Mouse (Mus musculus) gastrocnemius, postnatal 4 days (tissue): ENCODE results near the gene Olfr1462. TPM values are rescaled to one million over a fixed set of nuclear protein-coding genes. Genes with fewer than 3 reads are reported as not detected.

Experiments used
- DNase-seq, 2 experiments: peaks; one replicate each; pipeline ENCODE4 v3.0.0; 2021 to 2022; ENCODE audit warnings: low spot score in 2 of 2, mixed read lengths in 2 of 2
- long read RNA-seq, 2 experiments: library from polyadenylated mRNA; stranded (forward); transcript quantifications; one replicate each; pipeline ENCODE4 v2.0.0; 2021
- total RNA-seq, 2 experiments: library from RNA; stranded (reverse); gene quantifications; 2 replicates each; pipeline ENCODE4 v1.2.3; 2021

Gene Olfr1462
- not detected for total RNA-seq
- long read RNA-seq, experiment 1: 0 reads
- long read RNA-seq, experiment 2: 0 reads

DNA sequence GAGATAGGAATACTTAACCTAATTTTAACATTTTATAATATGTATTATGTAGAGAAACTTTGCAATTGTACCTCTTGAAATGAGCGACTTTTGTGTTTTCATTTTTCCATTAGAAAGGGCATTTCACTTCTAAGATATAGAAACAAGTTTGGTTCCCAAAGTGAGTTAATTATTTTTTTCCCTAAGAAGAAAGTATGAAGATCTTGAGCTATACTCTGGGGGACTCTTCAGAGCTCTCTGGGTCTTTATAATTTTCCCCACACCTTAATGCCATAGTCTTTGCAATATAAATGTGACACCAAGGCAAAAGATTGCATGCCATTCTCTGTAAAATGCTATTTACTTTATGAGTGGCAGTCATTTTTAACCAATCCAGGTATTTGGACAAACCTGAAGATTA, at the start of gene Olfr1462:
Gene Olfr1462 (plus strand): TSS at position 301 of the 400 bp plus-strand sequence.
- no peak for DNase-seq

DNA sequence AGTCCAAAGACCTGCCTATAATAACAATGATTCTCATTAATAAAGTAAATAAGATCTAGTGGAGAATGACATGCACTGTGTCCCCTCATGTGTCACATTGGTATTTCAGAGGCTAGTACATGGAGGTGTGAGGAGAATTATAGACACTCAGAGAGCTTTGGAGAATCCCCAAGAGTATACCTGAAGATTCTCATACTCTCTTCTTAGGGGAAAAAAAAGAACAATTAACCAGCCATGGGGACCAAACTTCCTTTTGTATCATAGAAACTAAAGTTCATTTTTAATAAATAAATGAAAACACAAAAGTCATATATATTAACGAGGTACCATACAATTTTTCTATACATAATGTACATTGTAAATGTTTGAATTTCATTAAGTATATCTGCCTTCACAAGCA, 36.1 kb upstream of the Olfr1462 start, which contains the start of gene Olfr1459:
Gene Olfr1459 (minus strand): TSS at position 101 of the 400 bp plus-strand sequence.
- no peak for DNase-seq

DNA sequence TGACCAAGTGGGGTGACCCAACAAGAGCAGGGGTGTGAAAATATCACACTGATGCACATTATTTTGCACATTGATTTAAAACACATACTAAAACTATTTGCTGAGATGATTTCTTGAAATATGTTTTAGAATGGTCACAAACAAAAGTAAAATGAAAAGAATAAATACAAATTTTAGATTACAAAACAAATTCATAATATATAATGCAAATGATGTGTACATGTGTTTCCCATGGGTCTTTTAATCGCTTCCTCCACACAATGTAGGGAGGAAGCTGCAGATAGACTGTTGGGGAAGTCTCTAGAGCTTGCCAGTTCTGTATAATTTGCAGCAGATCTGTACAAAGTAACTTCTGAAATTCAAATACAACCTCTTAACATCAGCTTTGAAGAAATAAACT, 22.8 kb upstream of the Olfr1462 start, which contains the start of gene Olfr1461:
Gene Olfr1461 (plus strand): TSS at position 301 of the 400 bp plus-strand sequence.
- no peak for DNase-seq

GRCm38 (mm10) chr19:13221666-13222065, 36.1 kb downstream of the Olfr1462 start:
- DNase-seq: no peak

- no peak for DNase-seq
Measured at GRCm38 (mm10) chr19:13231028-13231427, 45.5 kb downstream of the Olfr1462 start, which contains the start of gene Olfr1463. Gene Olfr1463 (plus strand): TSS chr19:13231328.

Other genes with a start within 250 kb of the Olfr1462 start
- not detected for gene Olfr1450, start 235.5 kb upstream of the Olfr1462 start, total RNA-seq
- gene Olfr1451, start 190.7 kb upstream of the Olfr1462 start, total RNA-seq: not detected
- gene Olfr1453, start 157.4 kb upstream of the Olfr1462 start, total RNA-seq: not detected
- gene Olfr1454, start 125.1 kb upstream of the Olfr1462 start, total RNA-seq: not detected
- gene Olfr1457, start 87.8 kb upstream of the Olfr1462 start, total RNA-seq: not detected
- gene Olfr1458, start 79.0 kb upstream of the Olfr1462 start, total RNA-seq: not detected
- under 1 TPM; 0.02 to 0.03 TPM for gene Olfr1459, start 36.2 kb upstream of the Olfr1462 start, total RNA-seq
- not detected for gene Olfr1461, start 22.7 kb upstream of the Olfr1462 start, total RNA-seq
- gene Olfr1463, start 45.6 kb downstream of the Olfr1462 start, total RNA-seq: not detected
- gene Olfr1465, start 129.8 kb downstream of the Olfr1462 start, total RNA-seq: not detected
- gene Olfr1466, start 153.1 kb downstream of the Olfr1462 start, total RNA-seq: not detected
- not detected for gene Olfr1467, start 176.5 kb downstream of the Olfr1462 start, total RNA-seq
- not detected for gene Olfr1469, start 222.1 kb downstream of the Olfr1462 start, total RNA-seq